Mouse (Mus musculus): Measurements from ENCODE around the gene Myo5c.

GRCm38 (mm10) chr9:75328047-75328446 is 96.2 kb downstream of the Myo5c start:
- TF ChIP-seq POLR2A (IDR thresholded peaks at IDR 0.05; ENCODE audit: low read depth, low read length) (no peak), CTCF (IDR thresholded peaks at IDR 0.05; ENCODE audit: extremely low read depth, insufficient read length, insufficient replicate concordance, low read depth, low read length) (no peak)
